Mouse (Mus musculus) neural tube, embryonic 11.5 days (tissue): Measurements from ENCODE around the gene Cux2. TPM values are rescaled to one million over a fixed set of nuclear protein-coding genes. Genes with fewer than 3 reads are reported as not detected.
A peak's percentile ranks its signal among the peaks of the same experiment; 100 is the strongest.

Source experiments
- ATAC-seq: fragments of 200-750 bp; cut with Nextera tagmentation; 2 replicates; pipeline ENCODE4 v1.8.0; 2017; ENCODE audit warnings: moderate number of reproducible peaks, mild to moderate bottlenecking, moderate TSS enrichment, moderate library complexity; ENCODE audit not compliant: insufficient read depth, low FRiP score, low TSS enrichment
- DNase-seq: peaks from one replicate; pipeline ENCODE4 v3.0.0-alpha.2; 2015; ENCODE audit warnings: low spot score
- H3K27ac ChIP-seq: fragments of 300-500 bp; sonication (generic); 2 replicates; pipeline ENCODE4 v1.5.1; 2014; ENCODE audit warnings: low read depth, mild to moderate bottlenecking, low read length
- H3K27me3 ChIP-seq: fragments of 300-500 bp; sonication (generic); 2 replicates; pipeline ENCODE4 v1.6.1; 2014; ENCODE audit warnings: mild to moderate bottlenecking, low read length, mixed read lengths; ENCODE audit not compliant: control insufficient read depth, insufficient read depth
- H3K36me3 ChIP-seq: fragments of 300-500 bp; sonication (generic); 2 replicates; pipeline ENCODE4 v1.6.1; 2014; ENCODE audit warnings: mild to moderate bottlenecking, low read length, moderate library complexity, mixed read lengths; ENCODE audit not compliant: control insufficient read depth, insufficient read depth
- H3K4me1 ChIP-seq: fragments of 300-500 bp; sonication (generic); 2 replicates; pipeline ENCODE4 v1.6.1; 2014; ENCODE audit warnings: low read length, mixed read lengths; ENCODE audit not compliant: control insufficient read depth, insufficient read depth
- H3K4me2 ChIP-seq: fragments of 300-500 bp; sonication (generic); 2 replicates; pipeline ENCODE4 v1.6.1; 2014; ENCODE audit warnings: low read depth, mild to moderate bottlenecking, moderate library complexity
- H3K4me3 ChIP-seq: fragments of 300-500 bp; sonication (generic); 2 replicates; pipeline ENCODE4 v1.5.1; 2014; ENCODE audit warnings: low read depth, low read length
- H3K9ac ChIP-seq: fragments of 300-500 bp; sonication (generic); 2 replicates; pipeline ENCODE4 v1.6.1; 2014; ENCODE audit warnings: mild to moderate bottlenecking, low read length
- H3K9me3 ChIP-seq: fragments of 300-500 bp; sonication (generic); 2 replicates; pipeline ENCODE4 v1.6.1; 2016; ENCODE audit warnings: low read length; ENCODE audit not compliant: control insufficient read depth
- WGBS: fragments of 180-500 bp; shearing (Covaris S2); extraction: QIAGEN DNeasy Blood & Tissue Kit; methylation state at CpG from one replicate; pipeline ENCODE4 v1.1.7; 2014; 5-methylcytosine and 5-hydroxymethylcytosine counted together
- polyA plus RNA-seq: library from polyadenylated mRNA; unstranded; fragments of >200 nt; fragmentation: Nextera tagmentation; extraction: Ambion mirVana; gene quantifications from 2 replicates; pipeline ENCODE4 v1.2.1, GENCODE M21; 2014

The Cux2 gene
- polyA plus RNA-seq, 1 experiment from 2014 or later: 12.7 TPM

- no peak for ATAC-seq
Measured at GRCm38 (mm10) chr5:122016744-122017143, 33.2 kb downstream of the Cux2 start.

DNA sequence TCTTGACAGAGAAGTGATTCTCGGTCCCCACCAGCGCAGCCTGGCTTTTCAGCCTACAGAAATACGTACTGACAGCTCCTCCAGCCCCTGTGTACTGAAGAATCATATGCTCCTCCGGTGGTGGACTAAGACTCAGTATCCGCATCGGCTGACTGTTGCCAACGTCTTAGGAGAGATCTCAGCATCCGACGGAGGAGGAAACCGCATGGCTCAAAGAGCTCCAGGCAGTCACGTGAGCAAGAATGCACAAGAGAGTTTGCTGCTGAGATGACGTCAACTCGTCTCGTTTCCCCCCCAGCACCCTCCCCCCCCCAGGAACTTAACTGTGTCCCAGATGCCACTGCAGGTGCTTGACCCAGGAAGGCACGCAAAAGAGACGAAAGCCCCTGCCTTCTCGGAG lies 34.8 kb downstream of the Cux2 start:
- peaks cover 13% of the 10 kb centered on the region; the same call in 1 of the 2 replicates for H3K4me1 ChIP-seq
- no peak overlapping the region for H3K9ac ChIP-seq
- DNase-seq: no peak
- H3K4me2 ChIP-seq: no peak overlapping the region
- H3K27me3 ChIP-seq: no peaks in the 10 kb centered on the region
- WGBS: 85% methylated on average over 17 of the region's 17 CpGs
- no peak overlapping the region for H3K27ac ChIP-seq
- no peaks in the 10 kb centered on the region for H3K9me3 ChIP-seq
- H3K36me3 ChIP-seq: no peaks in the 10 kb centered on the region
- ATAC-seq: no peak
- no peak overlapping the region for H3K4me3 ChIP-seq

More at GRCm38 (mm10) chr5:122016744-122017143, 33.2 kb downstream of the Cux2 start:
- no peak for DNase-seq
- Histone ChIP-seq H3K9ac (no peak overlapping the region), H3K27ac (peak overlapping the region; percentile 23; the same call in 1 of the 2 replicates), H3K36me3 (no peaks in the 10 kb centered on the region), H3K27me3 (no peaks in the 10 kb centered on the region), H3K4me1 (peaks cover 11% of the 10 kb centered on the region; the same call in 1 of the 2 replicates), H3K9me3 (no peaks in the 10 kb centered on the region), H3K4me2 (no peak overlapping the region), H3K4me3 (no peak overlapping the region)
- WGBS: 83% methylated on average over 6 of the region's 6 CpGs

DNA sequence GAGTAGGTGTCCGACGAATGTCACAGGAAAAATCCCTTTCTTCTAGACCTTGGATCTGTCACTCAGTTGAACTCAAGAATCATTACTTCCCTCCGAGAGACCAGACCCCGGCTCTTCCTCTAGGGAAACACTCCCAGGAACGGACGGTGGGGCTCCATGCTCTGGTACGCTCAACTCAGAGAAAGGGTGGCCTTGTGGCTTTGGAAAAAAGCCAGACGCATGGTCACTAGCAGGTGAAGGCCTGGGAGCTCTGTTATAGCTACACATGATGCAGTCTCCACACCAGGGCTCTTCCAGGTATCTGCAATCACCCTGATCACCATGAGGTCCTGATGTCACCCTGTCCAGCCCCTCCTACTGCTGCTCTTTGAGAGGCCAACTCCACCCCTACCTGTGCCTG lies 35.2 kb downstream of the Cux2 start:
- Histone ChIP-seq H3K9me3 (no peaks in the 10 kb centered on the region), H3K4me3 (no peak overlapping the region), H3K27me3 (no peaks in the 10 kb centered on the region), H3K9ac (no peak overlapping the region), H3K27ac (no peak overlapping the region), H3K4me2 (no peak overlapping the region), H3K4me1 (peaks cover 13% of the 10 kb centered on the region; the same call in 1 of the 2 replicates), H3K36me3 (no peaks in the 10 kb centered on the region)
- WGBS: 89% methylated on average over 8 of the region's 8 CpGs
- ATAC-seq (no peak), DNase-seq (no peak)

GRCm38 (mm10) chr5:122011289-122011688 lies 38.6 kb downstream of the Cux2 start:
- H3K4me2 ChIP-seq: no peak overlapping the region
- DNase-seq: no peak
- no peak overlapping the region for H3K9ac ChIP-seq
- ATAC-seq: no peak
- WGBS: 22% methylated on average over 9 of the region's 9 CpGs
- no peak overlapping the region for H3K4me3 ChIP-seq
- H3K4me1 ChIP-seq: peaks cover 5% of the 10 kb centered on the region; the same call in 1 of the 2 replicates
- no peak overlapping the region for H3K27ac ChIP-seq
- no peaks in the 10 kb centered on the region for H3K27me3 ChIP-seq
- H3K36me3 ChIP-seq: no peaks in the 10 kb centered on the region
- H3K9me3 ChIP-seq: no peaks in the 10 kb centered on the region

DNA sequence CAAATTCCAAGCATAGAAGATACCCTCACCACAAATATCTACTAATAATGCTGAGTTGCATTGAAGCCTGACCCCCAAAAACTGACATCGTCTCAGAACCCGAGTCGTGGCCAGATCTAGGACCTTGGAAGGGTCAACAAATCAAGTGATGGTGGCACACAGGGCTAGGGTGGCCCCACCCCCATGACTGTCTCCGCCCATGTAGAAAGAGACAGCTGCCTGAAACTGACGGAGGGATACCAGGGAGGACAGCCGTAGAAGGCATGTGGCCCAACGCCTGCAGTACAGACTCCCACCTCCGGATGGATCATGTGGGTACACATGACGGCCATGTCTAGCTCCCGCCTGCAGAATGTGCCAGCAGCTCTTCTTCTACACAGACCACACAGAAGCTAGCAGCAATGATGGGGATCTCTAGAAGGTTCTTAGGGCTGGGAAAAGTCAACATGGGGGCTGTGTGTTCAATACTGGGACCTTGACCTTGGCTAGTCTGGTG lies 41.9 kb downstream of the Cux2 start:
- DNase-seq (no peak), ATAC-seq (no peak)
- WGBS: 89% methylated on average over 10 of the region's 10 CpGs
- no peak overlapping the region for H3K4me3 ChIP-seq
- no peaks in the 10 kb centered on the region for H3K9me3 ChIP-seq
- no peaks in the 10 kb centered on the region for H3K36me3 ChIP-seq
- H3K27me3 ChIP-seq: no peaks in the 10 kb centered on the region
- no peak overlapping the region for H3K9ac ChIP-seq
- no peak overlapping the region for H3K27ac ChIP-seq
- no peak overlapping the region for H3K4me2 ChIP-seq
- H3K4me1 ChIP-seq: peaks cover 2% of the 10 kb centered on the region; the same call in 1 of the 2 replicates

GRCm38 (mm10) chr5:122003460-122003859 lies 46.4 kb downstream of the Cux2 start:
- WGBS: 71% methylated on average over 6 of the region's 6 CpGs
- Histone ChIP-seq H3K27ac (no peak overlapping the region), H3K9ac (no peak overlapping the region; the same call in 1 of the 2 replicates), H3K9me3 (no peaks in the 10 kb centered on the region), H3K27me3 (no peaks in the 10 kb centered on the region), H3K4me3 (no peak overlapping the region), H3K4me2 (no peak overlapping the region), H3K36me3 (no peaks in the 10 kb centered on the region), H3K4me1 (peaks cover 6% of the 10 kb centered on the region; the same call in 1 of the 2 replicates)
- ATAC-seq: no peak
- no peak for DNase-seq

GRCm38 (mm10) chr5:122002148-122002547 lies 47.8 kb downstream of the Cux2 start:
- Histone ChIP-seq H3K4me2 (no peak overlapping the region), H3K4me1 (peaks cover 6% of the 10 kb centered on the region; the same call in 1 of the 2 replicates), H3K36me3 (no peaks in the 10 kb centered on the region), H3K9me3 (no peaks in the 10 kb centered on the region), H3K9ac (no peak overlapping the region), H3K4me3 (no peak overlapping the region), H3K27ac (no peak overlapping the region), H3K27me3 (no peaks in the 10 kb centered on the region)
- DNase-seq (no peak), ATAC-seq (no peak)
- 73% methylated on average over 18 of the region's 18 CpGs for WGBS

- no peak overlapping the region for H3K4me3 ChIP-seq
- no peak overlapping the region for H3K9ac ChIP-seq
- DNase-seq: no peak
- H3K4me1 ChIP-seq: peaks cover 6% of the 10 kb centered on the region; the same call in 1 of the 2 replicates
- H3K27ac ChIP-seq: no peak overlapping the region
- no peak for ATAC-seq
- H3K36me3 ChIP-seq: no peaks in the 10 kb centered on the region
- WGBS: 90% methylated on average over 9 of the region's 9 CpGs
- H3K4me2 ChIP-seq: no peak overlapping the region
- no peaks in the 10 kb centered on the region for H3K9me3 ChIP-seq
- H3K27me3 ChIP-seq: no peaks in the 10 kb centered on the region
Measured at GRCm38 (mm10) chr5:122001311-122001710, 48.6 kb downstream of the Cux2 start.

DNA sequence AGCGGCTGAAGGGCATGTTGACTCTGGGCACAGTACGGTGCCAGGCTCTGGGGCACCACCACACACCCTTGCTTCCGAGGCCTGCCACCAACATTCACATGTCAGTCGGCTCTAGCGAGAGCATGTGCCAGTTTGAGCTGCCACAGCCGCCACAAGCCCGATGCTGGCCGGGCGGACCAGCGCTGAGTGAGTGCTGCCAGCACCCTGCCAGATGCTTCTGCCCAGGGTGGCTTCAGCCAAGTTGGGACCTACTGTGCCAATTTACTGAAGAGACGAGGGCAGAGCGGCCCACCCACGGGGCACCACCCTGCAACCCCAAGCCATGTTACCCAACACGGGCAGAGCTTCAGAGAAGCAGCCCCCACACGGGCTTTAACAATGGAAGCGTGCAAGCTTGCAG lies 49.5 kb downstream of the Cux2 start:
- ATAC-seq: no peak
- WGBS: 91% methylated on average over 16 of the region's 16 CpGs
- peaks cover 6% of the 10 kb centered on the region; the same call in 1 of the 2 replicates for H3K4me1 ChIP-seq
- no peaks in the 10 kb centered on the region for H3K36me3 ChIP-seq
- no peaks in the 10 kb centered on the region for H3K27me3 ChIP-seq
- no peaks in the 10 kb centered on the region for H3K9me3 ChIP-seq
- no peak overlapping the region for H3K4me2 ChIP-seq
- H3K27ac ChIP-seq: no peak overlapping the region
- no peak for DNase-seq
- no peak overlapping the region for H3K4me3 ChIP-seq
- H3K9ac ChIP-seq: no peak overlapping the region
